Mouse (Mus musculus): ENCODE measurements around the gene Hnrnpab.

- TF ChIP-seq POLR2A (IDR thresholded peaks at IDR 0.05; ENCODE audit: extremely low read depth, insufficient read depth, low read length) (no peak), CTCF (IDR thresholded peaks at IDR 0.05; ENCODE audit: low read depth, low read length) (no peak)
Observed at GRCm38 (mm10) chr11:51554590-51554989, 52.1 kb downstream of the Hnrnpab start.
